Mouse (Mus musculus): ENCODE measurements around the gene Olfml1. TPM values are rescaled to one million over a fixed set of nuclear protein-coding genes. Genes with fewer than 3 reads are reported as not detected.

Gene Olfml1
- 0.16 and 1.4 TPM in 2 replicates for polyA plus RNA-seq (2014; fragmentation: Nextera tagmentation; extraction: Ambion mirVana)

GRCm38 (mm10) chr7:107567261-107567671 lies at the start of gene Olfml1:
Gene Olfml1 (plus strand): TSS chr7:107567446.
- Histone ChIP-seq H3K9ac (replicated peaks; ENCODE audit: low read length) (no peak within 1 kb of the TSS), H3K9me3 (ENCODE audit: control insufficient read depth, low read length) (no peaks in the 10 kb centered on the region), H3K36me3 (ENCODE audit: control insufficient read depth, insufficient read depth, low read length) (no peaks in the 10 kb centered on the region), H3K4me1 (ENCODE audit: control insufficient read depth, insufficient read depth, low read length) (no peaks in the 10 kb centered on the region), H3K27ac (replicated peaks; ENCODE audit: low read depth, low read length) (no peak within 1 kb of the TSS), H3K4me2 (ENCODE audit: low read length) (no peak within 1 kb of the TSS), H3K27me3 (ENCODE audit: control insufficient read depth, insufficient read depth, low read length) (no peaks in the 10 kb centered on the region), H3K4me3 (replicated peaks; ENCODE audit: low read depth, low read length) (no peak within 1 kb of the TSS)
- no peak for ATAC-seq (ENCODE audit: low FRiP score, low TSS enrichment)
- 73% methylated on average over 7 of the region's 7 CpGs for WGBS
- DNase-seq, result no peak

- WGBS, result 89% methylated on average over 12 of the region's 12 CpGs
- Histone ChIP-seq H3K9me3 (ENCODE audit: control insufficient read depth, low read length) (no peaks in the 10 kb centered on the region), H3K9ac (replicated peaks; ENCODE audit: low read length) (no peak overlapping the region), H3K36me3 (ENCODE audit: control insufficient read depth, insufficient read depth, low read length) (no peaks in the 10 kb centered on the region), H3K27me3 (ENCODE audit: control insufficient read depth, insufficient read depth, low read length) (no peaks in the 10 kb centered on the region), H3K4me3 (replicated peaks; ENCODE audit: low read depth, low read length) (no peak overlapping the region), H3K4me1 (ENCODE audit: control insufficient read depth, insufficient read depth, low read length) (no peaks in the 10 kb centered on the region), H3K27ac (replicated peaks; ENCODE audit: low read depth, low read length) (no peak overlapping the region), H3K4me2 (ENCODE audit: low read length) (no peak overlapping the region)
- DNase-seq, result no peak
- no peak for ATAC-seq (ENCODE audit: low FRiP score, low TSS enrichment)
Measured at GRCm38 (mm10) chr7:107519256-107520025, 47.8 kb upstream of the Olfml1 start.

GRCm38 (mm10) chr7:107521411-107521810 lies 45.8 kb upstream of the Olfml1 start:
- no peak for ATAC-seq (ENCODE audit: low FRiP score, low TSS enrichment)
- no peak for DNase-seq
- 95% methylated on average over 6 of the region's 6 CpGs for WGBS

GRCm38 (mm10) chr7:107526299-107526698 lies 40.9 kb upstream of the Olfml1 start:
- H3K4me2 ChIP-seq (ENCODE audit: low read length), result no peak overlapping the region
- H3K36me3 ChIP-seq (ENCODE audit: control insufficient read depth, insufficient read depth, low read length), result no peaks in the 10 kb centered on the region
- H3K27ac ChIP-seq (replicated peaks; ENCODE audit: low read depth, low read length), result no peak overlapping the region
- 0 out of 2 replicates have a peak, but pooled peaks cover 3% of the 10 kb centered on the region for H3K9me3 ChIP-seq (ENCODE audit: control insufficient read depth, low read length)
- WGBS, result 18% methylated on average over 1 of the region's 1 CpGs
- no peaks in the 10 kb centered on the region for H3K4me1 ChIP-seq (ENCODE audit: control insufficient read depth, insufficient read depth, low read length)
- no peak for ATAC-seq (ENCODE audit: low FRiP score, low TSS enrichment)
- peak; percentile 80 for DNase-seq
- no peak overlapping the region for H3K4me3 ChIP-seq (replicated peaks; ENCODE audit: low read depth, low read length)
- no peaks in the 10 kb centered on the region for H3K27me3 ChIP-seq (ENCODE audit: control insufficient read depth, insufficient read depth, low read length)
- H3K9ac ChIP-seq (replicated peaks; ENCODE audit: low read length), result no peak overlapping the region

More at GRCm38 (mm10) chr7:107521411-107521810, 45.8 kb upstream of the Olfml1 start:
- Histone ChIP-seq H3K36me3 (ENCODE audit: control insufficient read depth, insufficient read depth, low read length) (no peaks in the 10 kb centered on the region), H3K4me1 (ENCODE audit: control insufficient read depth, insufficient read depth, low read length) (no peaks in the 10 kb centered on the region), H3K27me3 (ENCODE audit: control insufficient read depth, insufficient read depth, low read length) (no peaks in the 10 kb centered on the region), H3K27ac (replicated peaks; ENCODE audit: low read depth, low read length) (no peak overlapping the region), H3K9me3 (ENCODE audit: control insufficient read depth, low read length) (no peaks in the 10 kb centered on the region), H3K4me3 (replicated peaks; ENCODE audit: low read depth, low read length) (no peak overlapping the region), H3K4me2 (ENCODE audit: low read length) (no peak overlapping the region), H3K9ac (replicated peaks; ENCODE audit: low read length) (no peak overlapping the region)

GRCm38 (mm10) chr7:107528169-107528772 lies 39.0 kb upstream of the Olfml1 start:
- Histone ChIP-seq H3K9me3 (ENCODE audit: control insufficient read depth, low read length) (0 out of 2 replicates have a peak, but pooled peaks cover 3% of the 10 kb centered on the region), H3K9ac (replicated peaks; ENCODE audit: low read length) (no peak overlapping the region), H3K4me2 (ENCODE audit: low read length) (no peak overlapping the region), H3K27me3 (ENCODE audit: control insufficient read depth, insufficient read depth, low read length) (no peaks in the 10 kb centered on the region), H3K4me3 (replicated peaks; ENCODE audit: low read depth, low read length) (no peak overlapping the region), H3K4me1 (ENCODE audit: control insufficient read depth, insufficient read depth, low read length) (no peaks in the 10 kb centered on the region), H3K36me3 (ENCODE audit: control insufficient read depth, insufficient read depth, low read length) (no peaks in the 10 kb centered on the region), H3K27ac (replicated peaks; ENCODE audit: low read depth, low read length) (no peak overlapping the region)
- no peak for ATAC-seq (ENCODE audit: low FRiP score, low TSS enrichment)
- peak; percentile 11 for DNase-seq
- WGBS, result 69% methylated on average over 3 of the region's 3 CpGs

- Histone ChIP-seq H3K4me2 (ENCODE audit: low read length) (no peak overlapping the region), H3K4me3 (replicated peaks; ENCODE audit: low read depth, low read length) (no peak overlapping the region), H3K36me3 (ENCODE audit: control insufficient read depth, insufficient read depth, low read length) (no peaks in the 10 kb centered on the region), H3K9ac (replicated peaks; ENCODE audit: low read length) (no peak overlapping the region), H3K27ac (replicated peaks; ENCODE audit: low read depth, low read length) (no peak overlapping the region), H3K9me3 (ENCODE audit: control insufficient read depth, low read length) (0 out of 2 replicates have a peak, but pooled peaks cover 3% of the 10 kb centered on the region), H3K27me3 (ENCODE audit: control insufficient read depth, insufficient read depth, low read length) (no peaks in the 10 kb centered on the region), H3K4me1 (ENCODE audit: control insufficient read depth, insufficient read depth, low read length) (no peaks in the 10 kb centered on the region)
- DNase-seq (no peak), ATAC-seq (ENCODE audit: low FRiP score, low TSS enrichment) (no peak)
- 87% methylated on average over 5 of the region's 5 CpGs for WGBS
Measured at GRCm38 (mm10) chr7:107529364-107529763, 37.9 kb upstream of the Olfml1 start.

- Histone ChIP-seq H3K4me2 (ENCODE audit: low read length) (no peak overlapping the region), H3K27ac (replicated peaks; ENCODE audit: low read depth, low read length) (no peak overlapping the region), H3K27me3 (ENCODE audit: control insufficient read depth, insufficient read depth, low read length) (no peaks in the 10 kb centered on the region), H3K9ac (replicated peaks; ENCODE audit: low read length) (no peak overlapping the region), H3K36me3 (ENCODE audit: control insufficient read depth, insufficient read depth, low read length) (no peaks in the 10 kb centered on the region), H3K4me3 (replicated peaks; ENCODE audit: low read depth, low read length) (no peak overlapping the region), H3K4me1 (ENCODE audit: control insufficient read depth, insufficient read depth, low read length) (no peaks in the 10 kb centered on the region), H3K9me3 (ENCODE audit: control insufficient read depth, low read length) (0 out of 2 replicates have a peak, but pooled peaks cover 3% of the 10 kb centered on the region)
- 86% methylated on average over 4 of the region's 4 CpGs for WGBS
- no peak for DNase-seq
- no peak for ATAC-seq (ENCODE audit: low FRiP score, low TSS enrichment)
Measured at GRCm38 (mm10) chr7:107535311-107535710, 31.9 kb upstream of the Olfml1 start.

- no peaks in the 10 kb centered on the region for H3K4me1 ChIP-seq (ENCODE audit: control insufficient read depth, insufficient read depth, low read length)
- 44% methylated on average over 6 of the region's 6 CpGs for WGBS
- no peak overlapping the region for H3K27ac ChIP-seq (replicated peaks; ENCODE audit: low read depth, low read length)
- H3K36me3 ChIP-seq (ENCODE audit: control insufficient read depth, insufficient read depth, low read length), result no peaks in the 10 kb centered on the region
- ATAC-seq (ENCODE audit: low FRiP score, low TSS enrichment), result no peak
- no peak overlapping the region for H3K9ac ChIP-seq (replicated peaks; ENCODE audit: low read length)
- no peaks in the 10 kb centered on the region for H3K27me3 ChIP-seq (ENCODE audit: control insufficient read depth, insufficient read depth, low read length)
- H3K9me3 ChIP-seq (ENCODE audit: control insufficient read depth, low read length), result no peaks in the 10 kb centered on the region
- no peak for DNase-seq
- no peak overlapping the region for H3K4me3 ChIP-seq (replicated peaks; ENCODE audit: low read depth, low read length)
- H3K4me2 ChIP-seq (ENCODE audit: low read length), result no peak overlapping the region
Measured at GRCm38 (mm10) chr7:107536516-107536915, 30.7 kb upstream of the Olfml1 start.

GRCm38 (mm10) chr7:107540034-107540433 lies 27.2 kb upstream of the Olfml1 start:
- Histone ChIP-seq H3K9me3 (ENCODE audit: control insufficient read depth, low read length) (no peaks in the 10 kb centered on the region), H3K36me3 (ENCODE audit: control insufficient read depth, insufficient read depth, low read length) (no peaks in the 10 kb centered on the region), H3K9ac (replicated peaks; ENCODE audit: low read length) (no peak overlapping the region), H3K4me1 (ENCODE audit: control insufficient read depth, insufficient read depth, low read length) (no peaks in the 10 kb centered on the region), H3K4me2 (ENCODE audit: low read length) (no peak overlapping the region), H3K4me3 (replicated peaks; ENCODE audit: low read depth, low read length) (no peak overlapping the region), H3K27ac (replicated peaks; ENCODE audit: low read depth, low read length) (no peak overlapping the region), H3K27me3 (ENCODE audit: control insufficient read depth, insufficient read depth, low read length) (no peaks in the 10 kb centered on the region)
- WGBS, result 78% methylated on average over 4 of the region's 4 CpGs
- ATAC-seq (ENCODE audit: low FRiP score, low TSS enrichment), result no peak
- no peak for DNase-seq
